Mouse (Mus musculus) retina, postnatal 1 day (tissue): Measurements from ENCODE around the gene Serf2.
A peak's percentile ranks its signal among the peaks of the same experiment; 100 is the strongest.

Experiments used
- DNase-seq: peaks from one replicate; pipeline ENCODE4 v3.0.0-alpha.2; 2012

Serf2 gene

GRCm38 (mm10) chr2:121448739-121449535, at the start of gene Serf2:
Gene Serf2 (plus strand): TSS chr2:121449195.
- DNase-seq: peak; percentile 99

- no peak for DNase-seq
Measured at GRCm38 (mm10) chr2:121403296-121403695, 45.7 kb upstream of the Serf2 start.

GRCm38 (mm10) chr2:121408160-121408559, 40.8 kb upstream of the Serf2 start:
- DNase-seq: peak; percentile 57

- DNase-seq: no peak
Measured at GRCm38 (mm10) chr2:121412843-121413386, 36.1 kb upstream of the Serf2 start.

- DNase-seq: peak; percentile 99
Measured at GRCm38 (mm10) chr2:121413387-121414042, 35.5 kb upstream of the Serf2 start, which contains the start of the genes Pdia3 and Catsper2. Gene Pdia3 (plus strand): TSS chr2:121413775. Gene Catsper2 (minus strand): TSS chr2:121413792.

GRCm38 (mm10) chr2:121414139-121414685, 34.8 kb upstream of the Serf2 start:
- DNase-seq: no peak

GRCm38 (mm10) chr2:121415103-121415502, 33.9 kb upstream of the Serf2 start:
- DNase-seq: no peak

- DNase-seq: no peak
Measured at GRCm38 (mm10) chr2:121415591-121415990, 33.4 kb upstream of the Serf2 start.

- DNase-seq: no peak
Measured at GRCm38 (mm10) chr2:121416356-121416755, 32.6 kb upstream of the Serf2 start.

GRCm38 (mm10) chr2:121418476-121418875, 30.5 kb upstream of the Serf2 start:
- DNase-seq: no peak

- DNase-seq: no peak
Measured at GRCm38 (mm10) chr2:121423166-121423565, 25.8 kb upstream of the Serf2 start.

GRCm38 (mm10) chr2:121425890-121426289, 23.1 kb upstream of the Serf2 start:
- DNase-seq: no peak

GRCm38 (mm10) chr2:121434854-121435253, 14.1 kb upstream of the Serf2 start:
- peak; percentile 59 for DNase-seq

- no peak for DNase-seq
Measured at GRCm38 (mm10) chr2:121439746-121440145, 9.2 kb upstream of the Serf2 start.

- no peak for DNase-seq
Measured at GRCm38 (mm10) chr2:121440834-121441605, 8.0 kb upstream of the Serf2 start.

- DNase-seq: peak; percentile 5
Measured at GRCm38 (mm10) chr2:121441800-121442199, 7.2 kb upstream of the Serf2 start.

GRCm38 (mm10) chr2:121442259-121443067, 6.5 kb upstream of the Serf2 start:
- DNase-seq: peak; percentile 54

- DNase-seq: no peak
Measured at GRCm38 (mm10) chr2:121443068-121443349, 6.0 kb upstream of the Serf2 start.

GRCm38 (mm10) chr2:121444178-121444577, 4.8 kb upstream of the Serf2 start, which contains the start of gene Ell3:
Gene Ell3 (minus strand): TSS chr2:121444278.
- no peak for DNase-seq

GRCm38 (mm10) chr2:121445117-121445516, 3.9 kb upstream of the Serf2 start:
- no peak for DNase-seq

GRCm38 (mm10) chr2:121446506-121446905, 2.5 kb upstream of the Serf2 start:
- DNase-seq: no peak

- no peak for DNase-seq
Measured at GRCm38 (mm10) chr2:121447006-121447405, 2.0 kb upstream of the Serf2 start.
